ENCODE assay signal across 8 mouse cellular contexts in the genomic region with DNA sequence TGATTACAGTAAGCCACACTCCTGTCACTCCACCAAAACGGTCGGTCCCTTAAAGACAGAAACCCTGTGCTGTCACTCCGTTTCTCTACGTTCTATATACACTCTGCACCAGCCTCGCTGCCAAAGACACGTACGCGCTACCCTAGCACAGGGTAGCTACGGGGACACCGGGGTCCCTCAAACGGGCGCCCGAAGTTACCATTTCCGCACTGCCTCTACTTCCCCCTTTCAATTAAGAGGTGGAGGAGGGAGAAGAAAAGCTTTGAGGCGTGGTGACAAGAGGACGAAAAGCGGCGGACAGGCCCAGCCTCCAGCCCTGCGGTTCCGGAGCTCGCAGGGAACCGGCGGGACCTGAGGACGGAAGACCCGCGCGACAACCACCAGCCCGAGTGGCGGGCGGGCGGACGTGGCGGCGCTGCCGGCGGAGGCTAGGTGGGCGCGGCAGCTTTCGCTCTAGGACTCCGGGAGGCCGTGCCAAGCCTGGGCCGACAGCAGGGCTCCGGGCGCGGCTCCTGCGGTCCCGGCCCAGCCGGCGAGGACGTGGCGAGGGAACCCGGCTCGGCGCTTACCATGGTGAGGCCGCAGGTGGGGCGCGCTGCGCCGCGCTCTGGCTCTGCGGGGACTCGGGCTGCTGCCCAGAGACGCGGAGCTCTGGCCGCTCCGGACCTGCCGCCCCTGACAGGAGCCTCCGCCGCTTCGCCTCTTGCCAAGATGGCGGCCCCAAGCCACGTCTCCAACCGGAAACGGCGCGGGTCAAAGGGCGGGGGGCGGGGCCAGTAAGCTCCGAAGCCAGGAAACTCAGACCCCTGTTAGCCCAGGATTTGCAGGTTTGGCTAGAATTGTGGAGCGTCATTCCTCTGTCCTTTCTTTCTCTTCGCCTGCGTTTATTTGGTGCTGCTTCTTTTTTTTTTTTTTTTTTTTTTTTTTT. TPM values are rescaled to one million over a fixed set of nuclear protein-coding genes. Genes with fewer than 3 reads are reported as not detected.
A peak's percentile ranks its signal among the peaks of the same experiment; 100 is the strongest.
DNase-seq lines count a peak whose midpoint lies in the region; ATAC-seq lines count a peak whose summit lies in the region.

A gene (minus strand): TSS at position 745 of the 928 bp plus-strand sequence.
A gene (plus strand): TSS at position 808 of the 928 bp plus-strand sequence.

- peak within 1 kb of the TSS; percentile 94 for H3K9ac ChIP-seq in forebrain, embryonic 11.5 days (ENCODE audit: low read length)
- peak within 1 kb of the TSS; percentile 99 for H3K9ac ChIP-seq in heart, embryonic 16.5 days (ENCODE audit: low read length)
- H3K9ac ChIP-seq in liver, embryonic 15.5 days = peak within 1 kb of the TSS; percentile 99
- H3K9ac ChIP-seq in neural tube, embryonic 12.5 days = peak within 1 kb of the TSS; percentile 95

- peak; percentile 65 to 73 for DNase-seq in CD8-positive naive resting alpha-beta T cell, adult 2 months (ENCODE audit: low read depth in 2 of 2, low spot score in 2 of 2)
- peak; percentile 87 for DNase-seq in c-Kit-positive CD71-negative TER-119-negative erythroid progenitor cells, embryonic 14.5 days (ENCODE audit: low read depth)
- DNase-seq in forebrain, embryonic 11.5 days (ENCODE audit: low spot score) = peak; percentile 95
- DNase-seq in kidney, postnatal 36 days = peak; percentile 81 to 88
- peak; percentile 84 for DNase-seq in telencephalon, adult 2 months (ENCODE audit: low read depth, low spot score)

- H3K27ac ChIP-seq in forebrain, embryonic 11.5 days (ENCODE audit: low read depth, low read length) = peak within 1 kb of the TSS; percentile 82
- H3K27ac ChIP-seq in heart, embryonic 16.5 days (ENCODE audit: low read length) = peak within 1 kb of the TSS; percentile 99
- H3K27ac ChIP-seq in liver, embryonic 15.5 days (replicated peaks) = peak within 1 kb of the TSS; percentile 96
- H3K27ac ChIP-seq in neural tube, embryonic 12.5 days = peak within 1 kb of the TSS; percentile 95

- H3K4me2 ChIP-seq in forebrain, embryonic 11.5 days (ENCODE audit: low read depth, low read length, severe bottlenecking) = peak within 1 kb of the TSS; percentile 94
- peak within 1 kb of the TSS; percentile 91 for H3K4me2 ChIP-seq in heart, embryonic 16.5 days (ENCODE audit: low read depth, low read length)
- H3K4me2 ChIP-seq in liver, embryonic 15.5 days = peak within 1 kb of the TSS; percentile 72
- peak within 1 kb of the TSS; percentile 75 for H3K4me2 ChIP-seq in neural tube, embryonic 12.5 days (replicated peaks)

- peak within 1 kb of the TSS; percentile 99 for H3K4me3 ChIP-seq in forebrain, embryonic 11.5 days (ENCODE audit: low read depth, low read length)
- H3K4me3 ChIP-seq in heart, embryonic 16.5 days (ENCODE audit: low read length) = peak within 1 kb of the TSS; percentile 100
- H3K4me3 ChIP-seq in liver, embryonic 15.5 days (replicated peaks) = peak within 1 kb of the TSS; percentile 99
- peak within 1 kb of the TSS; percentile 98 for H3K4me3 ChIP-seq in neural tube, embryonic 12.5 days

- WGBS in forebrain, embryonic 11.5 days = under 1% methylated on average over 65 of the region's 82 CpGs
- WGBS in heart, embryonic 16.5 days = under 1% methylated on average over 79 of the region's 82 CpGs
- WGBS in liver, embryonic 15.5 days (ENCODE audit: insufficient replicate concordance) = under 1% methylated on average over 82 of the region's 82 CpGs
- under 1% methylated on average over 81 of the region's 82 CpGs for WGBS in neural tube, embryonic 12.5 days

- H3K9me3 ChIP-seq in forebrain, embryonic 11.5 days (ENCODE audit: control insufficient read depth, low read length) = no peaks in the 10 kb centered on the region
- no peaks in the 10 kb centered on the region for H3K9me3 ChIP-seq in heart, embryonic 16.5 days (replicated peaks; ENCODE audit: control insufficient read depth, low read length)
- no peaks in the 10 kb centered on the region for H3K9me3 ChIP-seq in liver, embryonic 15.5 days (replicated peaks)
- no peaks in the 10 kb centered on the region for H3K9me3 ChIP-seq in neural tube, embryonic 12.5 days

- peak; percentile 86 for ATAC-seq in forebrain, embryonic 11.5 days (replicated peaks; ENCODE audit: low FRiP score)
- peak; percentile 88 for ATAC-seq in heart, embryonic 16.5 days (replicated peaks; ENCODE audit: extremely low read depth, insufficient read depth, low FRiP score)
- ATAC-seq in liver, embryonic 15.5 days (ENCODE audit: insufficient read depth) = peak; percentile 87
- ATAC-seq in neural tube, embryonic 12.5 days (ENCODE audit: low FRiP score, low read depth) = peak; percentile 89

- no peaks in the 10 kb centered on the region for H3K27me3 ChIP-seq in forebrain, embryonic 11.5 days (ENCODE audit: control insufficient read depth, insufficient read depth, low read length)
- H3K27me3 ChIP-seq in heart, embryonic 16.5 days (ENCODE audit: control insufficient read depth, insufficient read depth, low read length) = no peaks in the 10 kb centered on the region
- H3K27me3 ChIP-seq in liver, embryonic 15.5 days = no peaks in the 10 kb centered on the region
- no peaks in the 10 kb centered on the region for H3K27me3 ChIP-seq in neural tube, embryonic 12.5 days (replicated peaks)

- H3K4me1 ChIP-seq in forebrain, embryonic 11.5 days (replicated peaks; ENCODE audit: control insufficient read depth, insufficient read depth, low read length) = 0 out of 2 replicates have a peak, but pooled peaks cover 7% of the 10 kb centered on the region
- peaks cover 18% of the 10 kb centered on the region for H3K4me1 ChIP-seq in heart, embryonic 16.5 days (ENCODE audit: control insufficient read depth, insufficient read depth, low read length)
- peaks cover 34% of the 10 kb centered on the region for H3K4me1 ChIP-seq in liver, embryonic 15.5 days (replicated peaks)
- H3K4me1 ChIP-seq in neural tube, embryonic 12.5 days = peaks cover 14% of the 10 kb centered on the region

- H3K36me3 ChIP-seq in forebrain, embryonic 11.5 days (ENCODE audit: control insufficient read depth, insufficient read depth, low read length) = no peaks in the 10 kb centered on the region
- H3K36me3 ChIP-seq in heart, embryonic 16.5 days (ENCODE audit: control insufficient read depth, insufficient read depth) = no peaks in the 10 kb centered on the region
- H3K36me3 ChIP-seq in liver, embryonic 15.5 days (replicated peaks) = no peaks in the 10 kb centered on the region
- H3K36me3 ChIP-seq in neural tube, embryonic 12.5 days = no peaks in the 10 kb centered on the region

RNA-seq across cellular contexts. Expression of the first gene that starts in this region (rescaled TPM):
- polyA plus RNA-seq in forebrain, embryonic 11.5 days (2014; fragmentation: Nextera tagmentation; extraction: Ambion mirVana) = 171 and 185 TPM in 2 replicates
- 120 and 132 TPM in 2 replicates for polyA plus RNA-seq in heart, embryonic 16.5 days (2015; fragmentation: Nextera tagmentation; extraction: Ambion mirVana)
- 87.1 and 89.2 TPM in 2 replicates for polyA plus RNA-seq in liver, embryonic 15.5 days (2015; fragmentation: Nextera tagmentation; extraction: Ambion mirVana)
- polyA plus RNA-seq in neural tube, embryonic 12.5 days (2016; fragmentation: Nextera tagmentation; extraction: Ambion mirVana) = 169 and 182 TPM in 2 replicates

RNA-seq across cellular contexts. Expression of the second gene that starts in this region (rescaled TPM):
- 121 TPM in 2 replicates for polyA plus RNA-seq in forebrain, embryonic 11.5 days (2014; fragmentation: Nextera tagmentation; extraction: Ambion mirVana)
- polyA plus RNA-seq in heart, embryonic 16.5 days (2015; fragmentation: Nextera tagmentation; extraction: Ambion mirVana) = 56.9 and 65.2 TPM in 2 replicates
- 16.7 and 19.0 TPM in 2 replicates for polyA plus RNA-seq in liver, embryonic 15.5 days (2015; fragmentation: Nextera tagmentation; extraction: Ambion mirVana)
- 150 and 155 TPM in 2 replicates for polyA plus RNA-seq in neural tube, embryonic 12.5 days (2016; fragmentation: Nextera tagmentation; extraction: Ambion mirVana)

Comparison
In these comparisons a context has a peak if more than half of its experiments do, and no peak if none do; other contexts are left out.
1. Peak in every context shown above with its lines: DNase-seq, ATAC-seq, H3K4me3 ChIP-seq and H3K27ac ChIP-seq.